Mouse (Mus musculus) ES-E14 (cell line): Measurements from ENCODE around the gene Prr23a2. TPM values are rescaled to one million over a fixed set of nuclear protein-coding genes. Genes with fewer than 3 reads are reported as not detected.

Experiments
- DNase-seq: peaks from one replicate; pipeline ENCODE4 v3.0.0-alpha.2; 2013; ENCODE audit warnings: low read depth, low spot score
- H3K27ac ChIP-seq: 2 replicates; pipeline ENCODE4 v1.5.1; 2012; ENCODE audit warnings: low read depth, mild to moderate bottlenecking, low read length, moderate library complexity, mixed read lengths; ENCODE audit not compliant: poor library complexity, insufficient read depth, severe bottlenecking
- H3K36me3 ChIP-seq: 2 replicates; pipeline ENCODE4 v1.6.1; 2012; ENCODE audit warnings: mild to moderate bottlenecking, low read length, moderate library complexity, mixed read lengths; ENCODE audit not compliant: control insufficient read depth, poor library complexity, insufficient read depth, severe bottlenecking
- H3K4me1 ChIP-seq, 2 experiments: fragments of 150-350 bp in 1 of 2; sonication (generic) in 1 of 2; 2 replicates each; pipeline ENCODE4 v1.6.1; 2012; ENCODE audit warnings: low read length in 2 of 2, mild to moderate bottlenecking in 1 of 2, mixed read lengths in 1 of 2; ENCODE audit not compliant: control insufficient read depth in 2 of 2, insufficient read depth in 2 of 2, poor library complexity in 1 of 2
- H3K4me3 ChIP-seq, 2 experiments: fragments of 150-350 bp in 1 of 2; sonication (generic) in 1 of 2; 2 replicates each; pipeline ENCODE4 v1.5.1; 2012; ENCODE audit warnings: low read length in 2 of 2, low read depth in 1 of 2, mild to moderate bottlenecking in 1 of 2, mixed read lengths in 1 of 2; ENCODE audit not compliant: insufficient read depth in 1 of 2, poor library complexity in 1 of 2, severe bottlenecking in 1 of 2
- H3K9ac ChIP-seq: 2 replicates; pipeline ENCODE4 v1.6.1; 2012; ENCODE audit warnings: low read depth, mild to moderate bottlenecking, low read length, mixed read lengths; ENCODE audit not compliant: poor library complexity, insufficient read depth, severe bottlenecking
- H3K9me3 ChIP-seq: fragments of 150-350 bp; sonication (generic); 2 replicates; pipeline ENCODE4 v1.6.1; 2012; ENCODE audit warnings: low read depth, mild to moderate bottlenecking, low read length; ENCODE audit not compliant: control insufficient read depth, insufficient read depth
- CHD2 ChIP-seq: IDR thresholded peaks from 2 replicates; pipeline ENCODE4 v1.6.1; 2014; ENCODE audit warnings: mild to moderate bottlenecking, low read depth, low read length, inconsistent platforms
- HCFC1 ChIP-seq: IDR thresholded peaks from 2 replicates; pipeline ENCODE4 v1.6.1; 2012; ENCODE audit warnings: low read length, inconsistent platforms, borderline replicate concordance; ENCODE audit not compliant: insufficient read depth
- MAFK ChIP-seq: IDR thresholded peaks from 2 replicates; pipeline ENCODE4 v1.6.1; 2014; ENCODE audit warnings: mild to moderate bottlenecking, low read depth, low read length, inconsistent platforms; ENCODE audit not compliant: insufficient read depth
- ZC3H11A ChIP-seq: IDR thresholded peaks from 2 replicates; pipeline ENCODE4 v1.6.1; 2012; ENCODE audit warnings: low read depth, mild to moderate bottlenecking, inconsistent platforms, low read length, borderline replicate concordance
- ZNF384 ChIP-seq: IDR thresholded peaks from 2 replicates; pipeline ENCODE4 v1.6.1; 2012; ENCODE audit warnings: low read depth, low read length, inconsistent platforms
- in situ Hi-C, 2 experiments: fragments of 600-800 bp; cut with MboI; formaldehyde crosslinking; loops; one replicate each; pipeline ENCODE4 v1.15.1; 2025; ENCODE audit warnings: low sequenced_read_pairs in 2 of 2, inconsistent platforms in 1 of 2; ENCODE audit not compliant: unreplicated experiment in 2 of 2
- total RNA-seq: library from RNA; depleted of rRNA; stranded (reverse); fragments of 300-350 nt; gene quantifications from 2 replicates; pipeline ENCODE4 v1.2.3, GENCODE M21; 2012

Gene Prr23a2
- total RNA-seq, 1 experiment, result 1.6 TPM

DNA sequence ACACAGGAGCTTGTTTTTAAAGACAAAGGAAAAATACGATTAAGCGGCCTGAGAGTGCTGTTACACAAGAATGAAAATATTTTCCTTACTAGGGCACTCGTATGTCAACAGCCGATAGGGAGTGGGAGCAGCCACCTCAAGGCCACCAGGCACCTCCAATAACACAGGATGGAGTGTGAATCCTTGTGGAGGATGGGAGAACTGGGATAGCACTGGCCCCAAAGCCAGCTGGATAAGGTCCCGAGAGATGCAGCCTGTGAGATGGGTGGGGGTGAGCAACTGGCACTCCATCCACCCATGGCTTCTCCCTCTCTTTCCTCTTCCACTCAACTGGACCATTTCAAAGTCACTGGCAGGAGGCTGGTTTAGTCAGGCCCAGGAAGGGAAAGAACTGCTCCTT lies 37.3 kb upstream of the Prr23a2 start:
- in situ Hi-C loops, result no loop called here
- no peak overlapping the region for H3K27ac ChIP-seq
- H3K36me3 ChIP-seq, result no peaks in the 10 kb centered on the region
- DNase-seq, result no peak
- no peaks in the 10 kb centered on the region for H3K9me3 ChIP-seq
- TF ChIP-seq MAFK (no peak), HCFC1 (no peak), ZC3H11A (no peak), ZNF384 (no peak), CHD2 (no peak)
- H3K9ac ChIP-seq, result no peak overlapping the region
- H3K4me1 ChIP-seq, result no peaks in the 10 kb centered on the region
- H3K4me3 ChIP-seq, result no peak overlapping the region

DNA sequence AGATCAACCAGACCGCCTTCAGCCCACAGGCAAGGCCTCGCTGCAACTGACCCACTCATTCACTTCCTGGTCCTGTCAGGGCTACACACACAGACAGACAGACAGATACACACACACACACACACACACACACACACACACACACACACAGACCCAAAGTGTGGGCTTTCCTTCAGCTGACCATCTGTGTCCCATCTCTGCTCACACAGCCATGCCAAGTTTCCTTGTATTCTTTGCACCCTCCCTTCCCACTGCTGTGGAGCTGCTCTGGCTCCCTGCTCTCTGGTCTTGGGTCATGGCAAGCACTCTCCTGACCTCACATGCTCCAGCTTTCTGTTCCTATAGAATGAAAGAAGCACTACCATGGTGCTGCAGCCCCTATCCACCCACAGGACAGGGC lies 36.8 kb upstream of the Prr23a2 start:
- Histone ChIP-seq H3K9ac (no peak overlapping the region), H3K27ac (no peak overlapping the region), H3K36me3 (no peaks in the 10 kb centered on the region), H3K4me1 (no peaks in the 10 kb centered on the region), H3K9me3 (no peaks in the 10 kb centered on the region), H3K4me3 (no peak overlapping the region)
- no peak for DNase-seq
- in situ Hi-C loops, result no loop called here
- TF ChIP-seq ZC3H11A (no peak), ZNF384 (no peak), CHD2 (no peak), HCFC1 (no peak), MAFK (no peak)

DNA sequence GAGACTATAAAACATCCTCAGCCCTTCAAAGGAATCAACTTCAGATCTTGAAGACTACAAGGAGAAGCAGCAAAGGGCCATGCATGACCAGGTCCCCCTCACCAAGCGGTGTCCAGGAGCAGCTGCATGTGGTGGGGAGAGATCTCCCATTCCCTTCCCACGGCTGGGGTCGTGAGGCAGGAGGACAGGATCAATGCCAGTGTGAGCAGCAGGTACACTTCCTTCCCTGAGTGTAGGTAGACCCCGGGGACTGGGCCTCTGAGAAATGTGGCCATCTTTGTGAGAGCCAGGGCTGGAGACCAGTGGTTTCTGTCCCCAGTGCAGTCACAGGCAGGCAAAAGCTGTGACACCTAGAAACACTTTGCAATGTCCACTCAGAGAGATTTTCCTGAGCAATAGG lies 35.8 kb upstream of the Prr23a2 start:
- TF ChIP-seq ZNF384, result no peak
- no peak for TF ChIP-seq ZC3H11A
- in situ Hi-C loops, result no loop called here

DNA sequence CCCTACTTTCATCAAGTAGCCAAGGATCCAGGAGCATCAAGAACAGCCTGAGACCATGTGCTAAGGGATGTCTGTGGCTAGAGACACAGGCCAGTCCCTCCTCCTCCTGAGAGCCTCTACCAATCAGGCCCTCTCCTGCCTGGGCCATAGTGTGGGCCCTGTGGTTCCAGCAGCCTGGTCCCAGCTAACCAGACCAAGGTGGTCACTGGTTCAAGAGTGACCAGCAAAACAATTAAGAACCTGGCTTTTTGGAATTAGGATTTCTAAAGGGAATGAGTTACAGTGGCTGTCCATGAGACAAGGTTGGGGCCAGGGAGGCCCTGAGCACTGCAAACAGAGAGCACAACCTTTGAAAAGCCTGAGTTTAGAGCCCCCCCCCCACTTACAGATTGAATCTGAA lies 35.2 kb upstream of the Prr23a2 start:
- in situ Hi-C loops, result no loop called here
- H3K9me3 ChIP-seq, result no peaks in the 10 kb centered on the region
- H3K27ac ChIP-seq, result no peak overlapping the region
- DNase-seq, result no peak
- H3K4me1 ChIP-seq, result no peaks in the 10 kb centered on the region
- H3K4me3 ChIP-seq, result no peak overlapping the region
- no peak overlapping the region for H3K9ac ChIP-seq
- H3K36me3 ChIP-seq, result no peaks in the 10 kb centered on the region
- TF ChIP-seq CHD2 (no peak), ZC3H11A (no peak), ZNF384 (no peak), HCFC1 (no peak), MAFK (no peak)

More for the DNA sequence above, 35.8 kb upstream of the Prr23a2 start:
- Histone ChIP-seq H3K9ac (no peak overlapping the region), H3K36me3 (no peaks in the 10 kb centered on the region), H3K27ac (no peak overlapping the region), H3K4me1 (no peaks in the 10 kb centered on the region), H3K4me3 (no peak overlapping the region), H3K9me3 (no peaks in the 10 kb centered on the region)
- no peak for DNase-seq

GRCm38 (mm10) chr9:98823805-98824204 lies 32.5 kb upstream of the Prr23a2 start:
- DNase-seq, result no peak
- Histone ChIP-seq H3K9me3 (no peaks in the 10 kb centered on the region), H3K36me3 (no peaks in the 10 kb centered on the region), H3K4me1 (no peaks in the 10 kb centered on the region), H3K27ac (no peak overlapping the region), H3K9ac (no peak overlapping the region), H3K4me3 (no peak overlapping the region)
- no peak for TF ChIP-seq MAFK
- no peak for TF ChIP-seq ZNF384
- in situ Hi-C loops, result no loop called here
